Mouse (Mus musculus) urinary bladder, adult 2 months (tissue): Measurements from ENCODE around the gene Hectd1. TPM values are rescaled to one million over a fixed set of nuclear protein-coding genes. Genes with fewer than 3 reads are reported as not detected.

Source experiments
- DNase-seq: peaks from one replicate; pipeline ENCODE4 v3.0.0; 2022; ENCODE audit warnings: low spot score
- polyA plus RNA-seq: library from polyadenylated mRNA; depleted of rRNA; stranded (reverse); fragments of >200 nt; gene quantifications from 2 replicates; pipeline ENCODE4 v1.2.3, GENCODE M21; 2012

The Hectd1 gene
- polyA plus RNA-seq, 1 experiment: 42.6 TPM

DNA sequence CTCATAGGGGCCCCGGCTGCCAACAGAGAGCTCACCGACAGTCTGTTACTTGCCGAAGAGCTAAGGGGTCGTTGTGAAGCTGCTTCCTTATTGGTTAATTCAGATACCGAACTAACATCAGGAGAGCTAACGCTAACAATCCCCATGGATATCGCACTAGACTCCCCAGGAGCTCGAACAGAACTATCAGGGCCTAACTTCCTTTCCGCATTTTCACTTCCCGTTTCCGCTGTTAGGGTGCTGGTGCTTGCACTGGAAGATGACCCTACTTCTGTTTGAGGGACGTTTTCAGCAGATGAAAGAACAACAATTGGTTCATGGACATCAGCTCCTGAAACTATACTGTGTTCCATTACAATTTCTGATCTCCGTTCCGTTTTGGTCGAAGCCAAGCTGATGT, 60.6 kb downstream of the Hectd1 start:
- no peak for DNase-seq

DNA sequence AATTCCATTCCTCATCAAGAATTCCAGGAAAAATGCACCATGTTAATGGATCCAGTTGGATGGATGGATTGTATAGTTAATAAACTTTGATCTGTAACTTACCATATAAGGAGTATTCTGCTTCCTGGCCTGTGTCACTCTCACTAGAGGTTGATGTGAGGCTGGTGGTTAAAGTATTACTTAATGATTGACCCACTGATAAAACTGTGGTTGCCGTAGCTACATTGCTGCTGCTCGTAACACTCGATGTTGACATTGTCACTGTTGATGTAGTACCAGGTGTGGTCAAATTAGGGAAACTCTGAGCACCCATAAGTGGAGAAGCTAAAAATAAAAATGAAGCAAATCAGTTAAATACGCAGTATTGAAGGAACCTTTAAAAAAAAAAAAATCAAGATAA, 61.9 kb downstream of the Hectd1 start:
- no peak for DNase-seq

DNA sequence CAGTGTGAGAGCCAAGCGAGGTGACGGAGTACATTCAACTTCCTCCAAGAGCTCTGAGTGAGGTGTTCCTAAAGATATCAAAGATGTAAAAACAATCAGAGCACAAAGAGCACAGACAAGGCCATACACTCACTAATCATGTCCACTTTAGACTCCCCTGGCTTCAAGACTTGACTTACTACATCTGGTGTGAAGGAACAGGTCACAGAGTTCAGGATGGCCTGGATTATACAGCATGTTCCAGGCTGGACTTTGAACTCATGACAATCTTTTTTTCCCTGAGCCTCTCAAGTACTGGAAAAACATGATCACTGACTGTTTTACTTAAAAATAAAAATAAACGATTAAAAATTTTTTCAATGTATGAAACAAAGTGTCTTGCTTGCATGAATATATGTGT, 70.0 kb downstream of the Hectd1 start:
- no peak for DNase-seq

DNA sequence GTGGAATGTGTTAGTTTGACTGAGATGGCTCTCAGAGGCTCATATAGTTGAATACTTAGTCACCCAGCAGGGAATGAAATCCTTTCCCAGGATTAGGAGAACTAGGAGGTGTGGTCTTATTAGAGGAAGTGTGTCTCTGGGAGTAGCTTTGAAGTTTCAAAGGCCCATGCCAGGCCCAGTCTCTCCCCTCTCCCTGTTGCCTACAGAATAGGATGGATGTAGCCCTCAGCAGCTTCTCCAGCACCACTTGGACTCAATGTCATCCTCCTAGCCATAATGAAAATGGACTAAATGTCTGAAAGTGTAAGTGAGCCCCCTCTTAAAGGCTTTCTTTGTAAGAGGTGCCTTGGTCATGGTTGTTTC, 72.8 kb downstream of the Hectd1 start:
- no peak for DNase-seq

DNA sequence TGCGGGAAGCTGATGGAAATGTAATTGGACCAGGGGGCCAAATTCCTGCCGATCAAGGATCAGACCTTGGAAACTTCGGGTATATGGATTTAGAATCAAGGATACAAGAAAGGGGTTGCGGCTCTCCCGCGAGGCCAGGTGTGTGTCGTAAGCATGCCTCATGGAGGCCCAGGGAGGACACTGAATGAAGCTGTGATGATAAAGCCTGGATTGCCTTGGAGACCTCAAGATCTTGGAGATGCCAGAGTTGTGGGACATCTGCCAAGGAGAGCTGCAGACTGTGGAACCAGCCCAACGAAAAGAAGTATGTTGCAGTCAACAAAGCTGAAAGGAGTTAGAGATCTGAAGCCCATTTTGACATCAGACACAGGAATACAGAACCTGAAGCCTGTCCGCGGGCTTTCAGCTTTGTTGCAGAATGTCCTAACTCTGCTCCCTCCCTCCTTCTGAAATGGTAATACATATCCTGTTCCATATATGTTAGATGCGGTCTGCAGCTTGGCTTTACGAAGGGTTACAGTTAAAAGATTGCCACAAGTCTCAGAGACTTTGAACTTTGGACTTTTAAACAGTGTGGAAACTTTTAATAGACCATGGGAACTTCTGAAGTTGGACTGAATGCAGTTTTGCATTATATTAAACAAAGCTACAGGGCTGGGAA, 73.3 kb downstream of the Hectd1 start:
- DNase-seq: no peak

DNA sequence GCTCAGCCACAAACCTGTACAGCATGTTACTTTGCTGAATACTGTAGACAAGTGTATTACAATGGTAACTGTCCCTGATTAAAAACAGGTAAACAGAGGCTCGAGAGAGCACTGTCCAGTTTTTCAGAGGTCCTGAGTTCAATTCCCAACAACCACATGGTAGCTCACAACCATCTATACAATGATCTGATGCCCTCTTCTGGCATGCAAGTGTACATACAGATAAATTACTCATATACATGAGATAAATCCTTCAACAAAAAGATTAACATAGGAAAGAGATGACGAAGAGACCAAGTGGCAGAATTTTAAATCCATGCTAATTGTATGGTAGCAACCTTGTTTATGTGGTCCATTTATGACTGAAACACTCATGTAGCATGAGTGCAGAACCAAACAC, 82.0 kb downstream of the Hectd1 start:
- no peak for DNase-seq

DNA sequence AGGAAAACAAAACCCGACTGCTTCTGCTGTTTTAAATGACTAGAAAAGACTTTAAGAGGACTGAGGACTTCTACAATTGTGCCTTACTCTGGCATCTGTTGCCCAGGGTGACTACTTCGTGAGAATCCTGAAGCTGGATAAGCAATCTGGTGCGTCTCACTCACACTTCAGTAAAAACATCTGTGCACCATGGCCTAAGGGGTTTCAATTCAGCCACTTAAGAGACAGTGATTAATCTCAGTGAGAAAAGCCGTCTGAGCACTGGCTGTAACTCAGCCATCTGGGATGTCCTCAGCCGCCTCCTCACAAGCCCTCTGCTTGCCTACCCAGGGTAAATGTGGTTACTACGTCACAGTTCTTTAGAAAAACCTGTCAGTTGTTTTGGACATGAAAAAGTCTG, 84.4 kb downstream of the Hectd1 start:
- DNase-seq: no peak

DNA sequence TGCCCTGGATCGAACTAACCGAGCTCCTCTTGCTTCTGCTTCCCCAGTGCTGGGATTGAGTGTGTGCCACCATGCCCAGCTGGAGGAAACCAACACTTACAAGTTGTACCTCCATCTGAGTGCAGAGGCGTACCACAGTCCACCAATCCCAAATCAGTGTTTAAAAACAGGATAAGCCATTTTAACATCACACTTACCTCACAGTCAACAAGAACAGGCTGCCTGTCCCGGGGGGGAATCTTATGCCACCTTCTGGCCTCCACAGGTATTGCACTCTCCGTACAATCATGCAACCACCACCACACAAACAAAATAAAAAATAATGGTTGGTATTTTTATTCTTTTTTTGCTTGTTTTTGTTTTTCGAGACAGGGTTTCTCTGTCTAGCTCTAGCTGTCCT, 87.6 kb downstream of the Hectd1 start:
- no peak for DNase-seq

DNA sequence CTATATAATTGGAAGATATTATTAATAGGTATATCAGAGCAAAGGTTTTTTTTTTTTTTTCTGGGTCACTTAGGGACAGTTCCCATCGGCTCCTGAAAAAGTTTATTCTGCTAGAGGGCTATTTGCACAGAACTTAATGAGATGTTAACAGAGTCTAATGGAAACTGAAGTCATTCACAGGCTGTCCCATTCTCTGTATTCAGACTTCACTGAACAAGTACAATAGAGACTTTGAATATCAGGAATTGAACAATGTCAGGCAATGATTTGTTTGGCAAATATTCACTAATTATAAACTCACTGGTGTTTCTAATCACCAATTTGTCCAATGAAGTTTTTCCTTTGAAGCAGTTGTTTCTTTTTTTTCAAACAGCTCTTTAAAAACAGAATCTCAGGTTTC, 92.5 kb downstream of the Hectd1 start:
- no peak for DNase-seq

DNA sequence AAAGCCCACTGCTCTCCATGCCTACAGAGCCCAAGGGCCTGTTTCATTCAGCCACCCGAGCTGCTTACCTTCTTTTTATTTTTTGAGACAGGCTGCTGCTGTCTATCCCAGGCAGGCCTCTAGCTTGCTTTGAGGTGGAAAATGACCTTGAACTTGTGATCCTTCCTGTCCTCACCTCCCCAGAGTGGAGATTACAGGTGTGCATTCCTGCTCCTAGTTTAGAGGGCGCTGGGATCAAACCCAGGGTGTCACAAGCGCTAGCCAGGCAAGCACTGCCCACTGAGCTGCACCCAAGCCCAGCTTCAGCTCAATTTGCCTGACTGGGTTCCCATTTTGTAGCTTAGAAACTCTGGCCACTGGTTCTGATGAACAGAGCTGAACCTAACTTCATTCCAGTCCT, 93.0 kb downstream of the Hectd1 start:
- DNase-seq: no peak

DNA sequence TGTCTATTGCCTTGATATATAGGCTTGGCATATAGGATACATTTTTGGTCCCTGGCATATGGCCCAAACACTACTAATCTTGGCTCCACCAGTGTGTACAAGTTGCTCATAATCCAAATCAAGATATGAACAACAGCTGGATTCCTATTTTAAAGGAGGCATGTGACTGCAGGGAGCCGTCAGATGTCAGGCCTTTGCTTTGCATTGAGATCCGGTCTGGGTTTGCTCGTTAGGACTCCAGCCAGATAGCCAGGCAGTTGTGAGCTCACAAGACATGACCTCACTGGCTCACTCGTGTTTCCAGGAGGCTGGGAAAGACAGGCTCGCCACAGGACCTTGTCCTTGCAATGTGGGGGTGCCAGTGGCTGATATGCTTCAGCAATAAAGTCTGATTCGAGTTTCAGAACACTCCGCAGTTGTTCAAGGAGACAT, 93.5 kb downstream of the Hectd1 start:
- no peak for DNase-seq

DNA sequence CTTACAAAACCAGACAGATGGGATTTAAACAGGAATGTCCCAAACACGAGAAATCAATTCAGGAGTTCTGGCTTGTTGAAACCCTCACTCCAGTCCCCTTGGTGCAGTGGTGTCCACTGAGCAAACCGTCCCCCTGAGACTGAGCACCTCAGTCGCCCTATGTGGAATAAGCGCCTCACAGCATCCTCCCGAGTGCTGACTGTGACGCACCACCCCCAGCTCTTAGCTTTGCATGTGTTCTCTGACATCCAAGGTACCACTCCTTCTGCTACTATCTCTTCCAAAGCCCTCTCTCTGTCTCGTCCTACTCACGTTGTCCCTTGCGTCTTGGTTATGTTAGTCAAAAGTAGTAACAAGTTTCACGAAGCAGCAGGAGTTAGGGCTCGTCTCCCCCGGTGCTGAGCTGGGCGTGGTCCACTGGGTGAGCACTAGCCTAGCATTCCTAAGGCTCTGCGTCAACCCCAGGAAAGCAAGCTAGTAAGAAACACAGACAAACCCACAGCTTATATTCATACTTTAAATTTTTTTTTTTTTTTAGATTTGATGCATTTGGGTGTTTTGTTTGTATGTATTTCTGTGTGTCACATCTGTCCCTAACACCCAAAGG, 94.6 kb downstream of the Hectd1 start:
- DNase-seq: no peak

DNA sequence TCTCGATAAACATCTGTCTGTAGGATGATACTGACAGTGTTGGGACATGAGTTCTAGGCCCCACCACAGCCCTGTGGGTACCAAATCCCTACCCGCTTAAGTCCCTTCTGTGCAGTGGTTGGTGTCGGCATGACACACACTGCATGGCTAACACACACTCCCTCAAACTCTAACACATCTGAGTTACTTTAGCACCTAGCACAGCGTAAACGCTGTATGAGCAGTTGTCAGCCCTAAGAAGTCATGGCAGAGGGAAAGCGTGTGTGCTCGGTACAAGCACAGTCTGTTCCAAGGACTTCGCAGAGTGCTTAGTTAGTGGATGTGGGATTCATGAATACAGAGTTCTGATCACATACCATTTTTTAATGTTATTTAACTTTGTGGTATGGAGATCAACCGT, 99.5 kb downstream of the Hectd1 start:
- no peak for DNase-seq

DNA sequence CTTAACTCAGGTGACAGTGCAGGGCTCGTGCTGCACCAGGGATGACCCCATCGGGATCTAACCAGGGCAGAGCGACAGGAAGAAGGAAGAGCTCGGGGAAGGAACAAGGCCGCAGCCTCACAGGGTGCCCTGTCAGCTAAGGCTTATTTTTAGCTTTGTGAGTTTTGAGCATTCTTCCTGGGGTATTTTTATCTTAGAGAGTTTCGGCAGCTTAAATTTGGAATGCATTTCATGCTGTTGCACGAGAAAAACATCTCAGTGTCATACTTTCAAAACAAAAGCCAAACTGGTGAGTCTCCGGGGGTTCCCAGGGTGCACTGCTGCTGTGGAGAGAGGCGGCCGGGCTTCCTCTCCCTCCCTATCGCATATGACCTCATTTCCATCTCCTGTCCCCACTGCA, 100.3 kb downstream of the Hectd1 start:
- DNase-seq: no peak

DNA sequence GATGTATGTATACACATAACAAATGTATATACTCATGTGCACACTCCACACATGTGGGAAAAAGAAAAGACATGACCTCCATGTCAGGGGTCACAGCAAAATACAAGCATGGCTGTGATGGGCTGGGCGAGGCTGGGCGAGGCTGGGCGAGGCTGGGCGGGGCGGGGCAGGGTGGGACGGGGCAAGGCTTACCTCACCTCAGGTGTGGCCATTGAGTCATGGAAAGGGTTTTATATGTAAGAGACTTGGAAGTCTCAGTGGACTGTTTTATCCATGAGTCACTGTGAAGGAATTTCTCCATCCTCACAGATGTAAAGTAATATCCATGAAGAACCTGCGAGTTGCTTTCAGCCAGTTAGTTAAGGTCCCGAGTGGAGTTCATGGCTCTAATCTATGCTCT, 107.5 kb downstream of the Hectd1 start:
- DNase-seq: no peak

DNA sequence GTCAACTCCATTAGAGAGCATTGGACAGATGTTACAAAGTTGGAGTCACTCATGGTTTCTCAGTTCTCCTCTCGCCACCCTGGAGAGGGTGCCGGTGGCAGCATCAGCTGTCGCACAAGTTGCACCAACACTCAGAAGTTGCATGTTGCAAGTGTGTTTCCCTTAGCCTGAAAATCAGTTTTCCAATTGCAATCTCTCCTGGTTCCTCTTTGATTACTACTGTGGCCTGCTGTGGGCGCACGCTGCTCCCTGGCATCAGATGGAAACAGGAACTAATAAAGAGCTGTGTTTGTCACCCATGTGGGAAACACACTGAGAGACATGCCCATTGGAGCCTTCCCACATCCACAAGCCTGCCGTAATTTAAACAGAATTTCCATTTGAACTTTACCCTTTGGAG, 110.7 kb downstream of the Hectd1 start:
- DNase-seq: no peak

DNA sequence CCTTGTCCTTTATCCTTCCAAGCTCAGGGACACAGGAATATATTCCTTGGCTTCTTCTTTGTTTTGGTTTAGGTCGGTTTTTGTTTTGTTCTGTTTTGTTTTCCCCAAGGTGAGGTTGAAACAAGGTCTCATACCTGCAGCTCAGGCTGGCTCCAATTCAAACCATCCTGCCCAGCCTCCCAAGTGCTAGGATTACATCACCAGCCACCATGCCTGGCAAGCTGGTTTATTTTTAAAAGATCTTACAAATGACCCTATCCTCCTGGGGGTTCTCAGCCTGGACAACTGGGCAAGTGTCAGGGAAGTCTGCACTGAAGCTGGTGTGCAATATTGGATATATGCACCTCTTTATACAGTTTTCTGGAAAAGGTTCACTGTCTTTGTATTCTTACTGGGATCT, 116.7 kb downstream of the Hectd1 start:
- no peak for DNase-seq

DNA sequence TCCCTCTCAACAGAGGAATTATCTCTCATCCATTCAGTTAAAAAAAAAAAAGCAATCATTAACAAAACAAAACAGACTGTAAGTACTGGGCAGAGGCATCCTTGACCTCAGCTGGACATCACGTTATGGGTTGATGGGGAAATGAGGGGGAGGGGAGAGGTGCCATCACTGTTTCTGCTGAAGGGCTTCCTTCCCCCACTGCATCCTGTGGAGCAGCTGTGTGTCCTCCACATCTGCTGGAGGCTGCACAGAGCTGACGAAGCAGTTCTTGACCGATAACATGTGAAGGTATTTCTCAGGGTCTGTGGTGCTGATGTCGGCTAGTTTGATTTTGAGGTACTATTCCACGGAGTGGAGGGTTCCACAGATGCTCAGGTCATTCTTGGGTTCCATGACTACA, 119.2 kb downstream of the Hectd1 start:
- no peak for DNase-seq

DNA sequence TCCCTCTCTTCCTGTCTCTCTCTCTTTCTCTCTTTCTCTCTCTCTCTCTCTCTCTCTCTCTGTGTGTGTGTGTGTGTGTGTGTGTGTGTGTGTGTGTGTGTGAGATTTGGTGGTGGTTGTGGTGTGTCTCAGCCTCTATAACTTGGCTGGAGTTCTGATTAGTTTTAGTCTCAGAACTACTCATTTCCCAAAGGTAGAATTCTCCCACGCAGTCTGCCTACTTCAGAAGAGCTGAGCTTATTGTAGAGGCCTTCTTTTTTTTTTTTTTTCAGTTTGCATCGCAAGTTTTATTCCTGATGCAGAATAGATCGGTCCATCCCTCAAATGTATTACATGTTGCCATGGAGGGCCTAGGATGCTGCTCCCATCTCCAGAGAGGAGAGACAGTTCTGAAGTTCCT, 119.6 kb downstream of the Hectd1 start:
- no peak for DNase-seq

DNA sequence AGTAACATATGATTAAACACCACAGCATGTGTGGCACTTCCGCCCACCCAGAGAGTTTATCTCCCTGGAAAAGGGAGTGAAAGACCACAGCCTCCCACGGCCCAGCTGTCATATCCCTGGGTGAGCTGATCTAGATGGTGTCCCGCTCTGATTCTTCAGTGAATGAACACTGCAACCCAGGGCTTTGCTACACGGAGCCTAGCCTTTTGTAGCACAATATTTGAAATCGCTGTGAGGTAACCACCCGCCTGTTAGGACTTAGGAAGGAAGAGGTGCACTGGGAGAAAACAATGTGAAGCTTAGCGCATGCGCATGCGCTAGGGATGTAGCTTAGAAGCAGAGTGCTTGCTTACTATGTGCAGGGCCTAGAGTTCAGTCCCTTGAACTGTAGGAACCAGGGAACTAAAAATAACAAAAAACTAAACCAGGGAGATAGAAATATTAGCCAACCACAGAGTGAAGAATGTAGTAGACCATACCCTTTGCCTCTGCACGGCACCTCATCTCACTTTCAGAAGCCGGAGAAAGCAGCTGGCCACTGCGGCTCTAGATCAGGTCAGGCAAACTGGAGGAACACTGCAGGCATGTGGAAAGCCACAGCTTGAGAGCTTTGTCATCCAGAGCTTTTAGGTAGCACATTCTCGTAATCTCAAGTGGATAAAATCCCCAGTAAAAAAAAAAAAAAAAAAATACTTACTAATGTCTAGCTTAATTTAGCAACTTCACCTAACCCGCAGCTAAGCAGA, 120.2 kb downstream of the Hectd1 start:
- DNase-seq: no peak

DNA sequence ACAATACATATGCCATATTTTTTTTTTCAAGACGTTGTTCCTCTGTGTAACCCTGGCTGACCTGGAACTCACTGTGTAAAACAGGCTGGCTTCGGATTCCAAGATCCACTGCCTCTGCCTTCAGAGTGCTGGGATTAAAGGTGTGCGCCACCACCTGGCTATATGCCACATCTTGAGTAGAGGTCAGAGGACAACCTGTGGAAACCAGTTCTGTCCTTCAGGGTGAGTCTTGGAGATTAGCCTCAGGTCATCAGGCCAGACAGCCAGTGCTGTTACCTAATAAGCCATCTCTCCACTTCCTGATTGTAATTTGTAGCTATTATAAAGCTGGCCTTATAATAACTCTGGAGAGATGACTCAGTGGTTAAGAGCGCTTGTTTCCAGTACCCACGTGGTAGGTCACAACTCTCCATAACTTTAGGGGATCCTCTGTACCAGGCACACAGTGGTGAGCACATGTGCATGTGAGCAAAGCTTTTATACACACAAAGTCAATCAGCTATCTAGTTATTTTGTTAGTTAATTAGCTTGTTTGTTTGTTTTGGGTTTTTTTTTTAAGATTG, 122.6 kb downstream of the Hectd1 start:
- no peak for DNase-seq

DNA sequence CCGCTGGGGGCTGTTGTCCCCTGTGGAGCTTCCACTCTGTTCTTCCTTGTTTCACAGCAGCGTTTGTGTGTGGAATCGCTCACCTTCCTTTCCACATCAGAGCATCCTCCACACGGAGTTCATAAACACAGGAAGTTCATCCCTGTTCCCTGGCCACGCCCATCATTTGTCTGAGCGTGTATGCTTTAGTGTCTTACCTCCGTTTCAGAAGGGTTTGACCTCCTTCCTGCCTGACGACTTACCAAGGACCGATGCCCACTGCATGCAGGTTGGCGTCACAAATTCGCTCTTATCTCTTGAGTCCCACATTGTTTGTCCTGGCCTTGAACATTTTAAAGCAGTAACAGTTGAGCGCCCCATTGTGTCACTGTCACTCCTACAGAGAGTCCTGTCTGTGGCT, 123.6 kb downstream of the Hectd1 start:
- DNase-seq: no peak

DNA sequence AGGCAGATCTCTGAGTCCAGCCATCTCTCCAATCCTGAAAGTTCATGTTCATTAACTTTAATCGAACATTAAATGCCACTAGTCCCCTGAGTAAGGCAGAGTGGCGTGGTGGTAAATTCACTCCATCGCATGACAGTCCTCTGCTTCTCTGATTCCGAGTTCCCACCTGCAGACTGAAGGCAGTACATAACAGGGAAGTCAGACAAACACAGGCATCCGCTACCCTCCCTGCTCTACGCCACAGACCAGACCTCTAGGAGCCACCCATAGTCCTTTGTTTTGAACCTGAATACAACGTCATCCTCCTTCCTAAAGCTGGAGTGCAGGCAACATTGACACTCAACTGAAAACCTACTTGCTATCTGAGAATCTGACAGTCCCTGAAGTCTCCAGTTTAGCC, 124.8 kb downstream of the Hectd1 start:
- no peak for DNase-seq
